Mouse (Mus musculus): ENCODE data around the gene Olfr1220.

The Olfr1220 gene

GRCm38 (mm10) chr2:89106735-89107134 is at the start of gene Olfr1220:
Gene Olfr1220 (minus strand): TSS chr2:89106835.
- no peak for DNase-seq (ENCODE audit: low read depth in 1 of 2, low spot score in 2 of 2)

DNA sequence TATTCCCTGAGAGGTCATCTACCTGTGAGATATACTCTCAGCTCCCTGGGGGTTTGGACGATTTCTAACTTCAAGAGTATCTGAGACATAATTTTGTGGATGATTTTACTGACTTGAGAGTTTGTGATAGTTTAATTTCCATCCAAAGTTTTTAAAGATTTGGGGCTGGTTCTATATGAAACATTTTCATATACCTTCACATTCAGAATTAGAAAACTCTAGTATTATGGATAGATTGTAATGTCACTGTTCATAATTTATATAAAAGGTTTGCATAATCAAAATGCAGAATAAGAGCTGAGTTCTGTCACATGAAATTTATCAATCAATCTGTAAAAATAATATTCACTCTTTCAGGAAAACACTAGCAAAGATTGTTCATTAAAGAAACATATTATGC is 44.8 kb upstream of the Olfr1220 start, which contains the start of gene Olfr1223:
Gene Olfr1223 (minus strand): TSS at position 101 of the 400 bp plus-strand sequence.
- DNase-seq (ENCODE audit: low read depth in 1 of 2, low spot score in 2 of 2): no peak

- DNase-seq (ENCODE audit: low read depth in 1 of 2, low spot score in 2 of 2): no peak
Measured at GRCm38 (mm10) chr2:89132954-89133353, 26.3 kb upstream of the Olfr1220 start, which contains the start of gene Olfr1222. Gene Olfr1222 (minus strand): TSS chr2:89133054.

- DNase-seq (ENCODE audit: low read depth in 1 of 2, low spot score in 2 of 2): no peak
Measured at GRCm38 (mm10) chr2:89117183-89117582, 10.5 kb upstream of the Olfr1220 start, which contains the start of gene Olfr1221. Gene Olfr1221 (minus strand): TSS chr2:89117283.

DNA sequence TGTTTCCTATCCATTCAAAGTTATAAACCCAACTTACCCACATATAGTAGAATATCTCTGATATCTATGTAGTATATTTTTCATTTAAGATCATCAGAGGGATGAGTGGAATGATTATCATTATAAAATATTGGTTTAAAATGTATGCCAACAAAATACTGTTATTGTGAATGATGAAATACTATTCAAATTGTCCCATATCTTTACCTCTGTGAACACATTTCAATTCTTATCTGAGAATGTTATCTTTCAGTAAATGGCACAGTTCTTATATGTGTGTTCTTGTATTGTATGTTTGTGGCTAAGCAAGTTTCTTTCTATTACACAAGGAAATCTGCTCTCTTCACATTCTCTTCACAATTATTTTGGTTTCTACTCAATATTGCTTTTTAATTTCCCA is 984 bp downstream of the Olfr1220 start:
- no peak for DNase-seq (ENCODE audit: low read depth in 1 of 2, low spot score in 2 of 2)

GRCm38 (mm10) chr2:89093848-89094247 is 12.8 kb downstream of the Olfr1220 start:
- DNase-seq (ENCODE audit: low read depth in 1 of 2, low spot score in 2 of 2): no peak

- no peak for DNase-seq (ENCODE audit: low read depth in 1 of 2, low spot score in 2 of 2)
Measured at GRCm38 (mm10) chr2:89083413-89083812, 23.2 kb downstream of the Olfr1220 start, which contains the start of gene Olfr1219. Gene Olfr1219 (minus strand): TSS chr2:89083513.

- no peak for DNase-seq (ENCODE audit: low read depth in 1 of 2, low spot score in 2 of 2)
Measured at GRCm38 (mm10) chr2:89081487-89081886, 25.1 kb downstream of the Olfr1220 start.

- DNase-seq (ENCODE audit: low read depth in 1 of 2, low spot score in 2 of 2): no peak
Measured at GRCm38 (mm10) chr2:89061087-89061486, 45.5 kb downstream of the Olfr1220 start, which contains the start of gene Olfr1218. Gene Olfr1218 (minus strand): TSS chr2:89061187.
